In the genomic region with DNA sequence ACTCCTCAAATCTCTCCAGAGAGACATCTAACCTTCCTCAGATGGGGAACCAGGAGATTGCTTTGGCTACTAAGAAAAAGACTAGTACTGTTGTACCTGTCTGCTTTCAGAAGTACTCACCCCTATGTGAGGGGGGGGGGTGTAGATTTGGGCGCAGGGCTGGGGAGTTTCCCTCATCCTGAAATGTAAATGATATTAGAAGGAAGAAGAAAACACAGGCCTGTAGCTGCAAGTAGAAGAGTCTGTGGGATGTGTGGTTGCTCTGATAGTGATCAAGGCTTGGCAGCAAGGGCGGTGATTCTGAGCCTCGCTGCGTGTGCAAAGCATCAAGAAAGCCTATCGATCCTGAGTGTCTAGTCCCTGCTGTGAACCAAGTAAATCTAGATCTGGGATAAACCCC, we compare ENCODE assay signal across 28 mouse cellular contexts. TPM values are rescaled to one million over a fixed set of nuclear protein-coding genes. Genes with fewer than 3 reads are reported as not detected.
"Had no signal": no experiment of that assay in that cellular context is flagged by ENCODE, and none has a peak within 500 bp of the region (broad histone marks: within the 10 kb centered on the region; RNA-seq: fewer than 3 reads in every experiment).

No protein-coding gene starts in this region.

- H3K36me3 ChIP-seq: liver, embryonic 13.5 days; midbrain, embryonic 12.5 days; midbrain, embryonic 15.5 days; neural tube, embryonic 13.5 days had no signal

- H3K27me3 ChIP-seq: liver, embryonic 13.5 days; midbrain, embryonic 12.5 days; midbrain, embryonic 15.5 days; neural tube, embryonic 13.5 days had no signal

- H3K4me1 ChIP-seq: liver, embryonic 13.5 days; midbrain, embryonic 12.5 days; midbrain, embryonic 15.5 days; neural tube, embryonic 13.5 days had no signal

- H3K9me3 ChIP-seq: liver, embryonic 13.5 days; midbrain, embryonic 12.5 days; midbrain, embryonic 15.5 days; neural tube, embryonic 13.5 days had no signal

- DNase-seq: kidney, adult 2 months; kidney, postnatal 10 days; kidney, postnatal 36 days; layer of hippocampus, postnatal 36 days; liver, embryonic 13.5 days; lung, adult 2 months; lung, postnatal 14 days; lung, postnatal 4 days; retina, postnatal 1 day; right cerebral cortex, postnatal 25 days; spleen, adult 18-20 months; thymus, adult 18-20 months; thymus, postnatal 36 days had no signal

- H3K27ac ChIP-seq: left cerebral cortex, adult 2 months; liver, embryonic 13.5 days; midbrain, embryonic 12.5 days; midbrain, embryonic 15.5 days; neural tube, embryonic 13.5 days had no signal

- H3K4me3 ChIP-seq: left cerebral cortex, adult 2 months; liver, embryonic 13.5 days; midbrain, embryonic 12.5 days; midbrain, embryonic 15.5 days; neural tube, embryonic 13.5 days had no signal

- H3K4me2 ChIP-seq: liver, embryonic 13.5 days; midbrain, embryonic 12.5 days; midbrain, embryonic 15.5 days; neural tube, embryonic 13.5 days had no signal

- H3K9ac ChIP-seq: liver, embryonic 13.5 days; midbrain, embryonic 12.5 days; midbrain, embryonic 15.5 days; neural tube, embryonic 13.5 days had no signal

- ATAC-seq: midbrain, embryonic 15.5 days had no signal

RNA-seq across cellular contexts. Expression of gene Tmem45a, which starts 43.0 kb away (rescaled TPM):
- total RNA-seq: megakaryocyte progenitor cell, adult 5-6 weeks; neutrophil, adult 5-6 weeks had no signal

RNA-seq across cellular contexts. Expression of gene Adgrg7, which starts 47.3 kb away (rescaled TPM):
- total RNA-seq: layer of hippocampus, postnatal 10 days; layer of hippocampus, postnatal 36 days; left cerebral cortex, adult 2 months; left cerebral cortex, postnatal 10 days; left cerebral cortex, postnatal 36 days; neutrophil, adult 5-6 weeks had no signal
- polyA plus RNA-seq: kidney, adult 2 months; kidney, embryonic 14.5 days; limb, embryonic 11.5 days; liver, adult 2 months; liver, embryonic 16.5 days; lung, adult 2 months; lung, embryonic 16.5 days; midbrain, embryonic 12.5 days; midbrain, embryonic 15.5 days; neural tube, embryonic 13.5 days; urinary bladder, adult 2 months had no signal
